Comparison of ENCODE assay signal across 9 mouse cellular contexts in genomic region chr6:87102421-87102911, GRCm38 (mm10). TPM values are rescaled to one million over a fixed set of nuclear protein-coding genes. Genes with fewer than 3 reads are reported as not detected.
A peak's percentile ranks its signal among the peaks of the same experiment; 100 is the strongest.
DNase-seq lines count a peak whose midpoint lies in the region; ATAC-seq lines count a peak whose summit lies in the region.
"Had no signal": no experiment of that assay in that cellular context is flagged by ENCODE, and none has a peak within 500 bp of the region (broad histone marks: within the 10 kb centered on the region; RNA-seq: fewer than 3 reads in every experiment).

No protein-coding gene starts in this region.

- DNase-seq in neural tube, embryonic 10.5 days (ENCODE audit: extremely low spot score, low spot score): no peak
- DNase-seq in gastrocnemius, postnatal 14 days: peak; percentile 63
- peak; percentile 85 for DNase-seq in skeletal muscle tissue, adult 2 months (ENCODE audit: low read depth, low spot score)
- no peak for DNase-seq in frontal cortex, postnatal 10 days (ENCODE audit: low spot score in 2 of 2)
- no peak for DNase-seq in thymus, postnatal 10 days (ENCODE audit: low spot score in 2 of 2)
- DNase-seq in B cell, adult 2 months: no peak

- peak overlapping the region; percentile 19; the same call in 1 of the 2 replicates for H3K27ac ChIP-seq in neural tube, embryonic 13.5 days (replicated peaks)
- H3K27ac ChIP-seq in kidney, embryonic 15.5 days: peak overlapping the region; percentile 46; the same call in 1 of the 2 replicates

- ATAC-seq in neural tube, embryonic 13.5 days (ENCODE audit: low read depth): no peak
- ATAC-seq in kidney, embryonic 15.5 days (replicated peaks; ENCODE audit: low FRiP score): 0 out of 2 replicates have a peak, but pooled peaks have one; percentile 35

- H3K4me3 ChIP-seq in neural tube, embryonic 13.5 days: no peak overlapping the region
- no peak overlapping the region for H3K4me3 ChIP-seq in kidney, embryonic 15.5 days (replicated peaks)

- H3K4me2 ChIP-seq in neural tube, embryonic 13.5 days: no peak overlapping the region
- no peak overlapping the region for H3K4me2 ChIP-seq in kidney, embryonic 15.5 days

- intact Hi-C loops in gastrocnemius, postnatal 14 days (cut with DNase I; ENCODE audit: low total_unique reads): loop anchor here (5.0 to 10.0 kb wide), 3 partner anchors 132 to 285 kb away; partner anchors contain the start of gene Gkn3

- H3K9me3 ChIP-seq in neural tube, embryonic 13.5 days: no peaks in the 10 kb centered on the region
- H3K9me3 ChIP-seq in kidney, embryonic 15.5 days (replicated peaks): no peaks in the 10 kb centered on the region

- H3K9ac ChIP-seq in neural tube, embryonic 13.5 days: peak overlapping the region; percentile 22
- no peak overlapping the region for H3K9ac ChIP-seq in kidney, embryonic 15.5 days

- 46% methylated on average over 7 of the region's 7 CpGs for WGBS in neural tube, embryonic 13.5 days
- WGBS in kidney, embryonic 15.5 days: 9% methylated on average over 7 of the region's 7 CpGs

- H3K36me3 ChIP-seq in neural tube, embryonic 13.5 days: no peaks in the 10 kb centered on the region
- H3K36me3 ChIP-seq in kidney, embryonic 15.5 days: no peaks in the 10 kb centered on the region

- H3K27me3 ChIP-seq in neural tube, embryonic 13.5 days: no peaks in the 10 kb centered on the region
- H3K27me3 ChIP-seq in kidney, embryonic 15.5 days: no peaks in the 10 kb centered on the region

- peaks cover 49% of the 10 kb centered on the region for H3K4me1 ChIP-seq in neural tube, embryonic 13.5 days (replicated peaks)
- H3K4me1 ChIP-seq in kidney, embryonic 15.5 days: peaks cover 43% of the 10 kb centered on the region

RNA-seq across cellular contexts. Expression of gene D6Ertd527e, which starts 2.1 kb away (rescaled TPM):
- 0.11 and 0.15 TPM in 2 replicates for polyA plus RNA-seq in neural tube, embryonic 13.5 days (2015; fragmentation: Nextera tagmentation; extraction: Ambion mirVana)
- not detected for total RNA-seq in gastrocnemius, postnatal 14 days (2021)
- 0.14 and 0.38 TPM in 2 replicates for polyA plus RNA-seq in kidney, embryonic 15.5 days (2015; fragmentation: Nextera tagmentation; extraction: Ambion mirVana)
- total RNA-seq: adrenal gland, postnatal 36 days had no signal

RNA-seq across cellular contexts. Expression of gene Gfpt1, which starts 59.8 kb away (rescaled TPM):
- polyA plus RNA-seq in neural tube, embryonic 13.5 days (2015; fragmentation: Nextera tagmentation; extraction: Ambion mirVana): 19.3 and 20.3 TPM in 2 replicates
- total RNA-seq in gastrocnemius, postnatal 14 days (2021): 10 to 100 TPM; 29.3 to 32.6 TPM
- polyA plus RNA-seq in kidney, embryonic 15.5 days (2015; fragmentation: Nextera tagmentation; extraction: Ambion mirVana): 19.8 and 22.0 TPM in 2 replicates

Comparison
In these comparisons a context has a peak if more than half of its experiments do, and no peak if none do; other contexts are left out.
1. DNase-seq: peak in gastrocnemius, postnatal 14 days (single experiment) and skeletal muscle tissue, adult 2 months (single experiment); none in neural tube, embryonic 10.5 days (single experiment), frontal cortex, postnatal 10 days (0 of 2), thymus, postnatal 10 days (0 of 2) and B cell, adult 2 months (0 of 2).